Mouse (Mus musculus) stomach, embryonic 15.5 days (tissue): ENCODE measurements around the gene Pkd1. TPM values are rescaled to one million over a fixed set of nuclear protein-coding genes. Genes with fewer than 3 reads are reported as not detected.

Experiments used
- ATAC-seq: fragments of 200-750 bp; cut with Nextera tagmentation; 2 replicates; pipeline ENCODE4 v1.8.0; 2017; ENCODE audit warnings: low read depth, moderate number of reproducible peaks, moderate TSS enrichment; ENCODE audit not compliant: insufficient read depth, low FRiP score
- H3K27ac ChIP-seq: fragments of 300-500 bp; sonication (generic); 2 replicates; pipeline ENCODE4 v1.5.1; 2015; ENCODE audit warnings: mild to moderate bottlenecking, inconsistent platforms
- H3K27me3 ChIP-seq: fragments of 300-500 bp; sonication (generic); replicated peaks from 2 replicates; pipeline ENCODE4 v1.6.1; 2015; ENCODE audit warnings: inconsistent platforms
- H3K36me3 ChIP-seq: fragments of 300-500 bp; sonication (generic); 2 replicates; pipeline ENCODE4 v1.6.1; 2015; ENCODE audit warnings: inconsistent platforms
- H3K4me1 ChIP-seq: fragments of 300-500 bp; sonication (generic); 2 replicates; pipeline ENCODE4 v1.6.1; 2015; ENCODE audit warnings: inconsistent platforms
- H3K4me2 ChIP-seq: fragments of 300-500 bp; sonication (generic); 2 replicates; pipeline ENCODE4 v1.6.1; 2015; ENCODE audit warnings: mild to moderate bottlenecking, inconsistent platforms
- H3K4me3 ChIP-seq: fragments of 300-500 bp; sonication (generic); replicated peaks from 2 replicates; pipeline ENCODE4 v1.5.1; 2015; ENCODE audit warnings: inconsistent platforms
- H3K9ac ChIP-seq: fragments of 300-500 bp; sonication (generic); 2 replicates; pipeline ENCODE4 v1.6.1; 2015; ENCODE audit warnings: inconsistent platforms
- H3K9me3 ChIP-seq: fragments of 300-500 bp; sonication (generic); 2 replicates; pipeline ENCODE4 v1.6.1; 2016; ENCODE audit warnings: inconsistent platforms
- WGBS: fragments of 180-500 bp; shearing (Covaris S2); methylation state at CpG from one replicate; pipeline ENCODE4 v1.1.7; 2015; 5-methylcytosine and 5-hydroxymethylcytosine counted together
- polyA plus RNA-seq: library from polyadenylated mRNA; unstranded; fragments of >200 nt; fragmentation: Nextera tagmentation; extraction: Ambion mirVana; gene quantifications from 2 replicates; pipeline ENCODE4 v1.2.1, GENCODE M21; 2015

Gene Pkd1
- polyA plus RNA-seq, 1 experiment from 2014 or later: 27.3 TPM

DNA sequence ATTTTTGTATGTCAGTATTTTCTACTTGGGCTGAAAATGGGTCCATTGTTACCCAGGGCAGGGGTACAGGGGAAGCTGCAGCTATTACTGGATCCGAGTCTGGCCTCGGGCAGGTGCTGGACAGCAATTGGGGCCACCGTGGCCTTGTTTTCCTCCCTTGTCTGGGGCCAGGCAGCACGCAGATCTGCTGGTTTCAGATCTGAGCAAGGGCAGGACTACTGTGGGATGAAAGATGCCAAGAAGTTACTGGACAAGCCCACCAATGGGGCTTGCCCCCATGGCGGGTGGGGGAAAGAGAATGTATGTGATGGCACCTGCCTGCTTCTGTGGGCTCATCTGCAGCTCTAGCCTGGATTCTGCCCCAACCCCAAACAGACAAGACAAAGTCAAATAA lies 46.4 kb downstream of the Pkd1 start:
- Histone ChIP-seq H3K4me2 (no peak overlapping the region), H3K4me1 (no peaks in the 10 kb centered on the region), H3K9me3 (no peaks in the 10 kb centered on the region), H3K4me3 (no peak overlapping the region), H3K36me3 (peaks cover 74% of the 10 kb centered on the region), H3K27me3 (no peaks in the 10 kb centered on the region), H3K27ac (no peak overlapping the region), H3K9ac (no peak overlapping the region)
- ATAC-seq: no peak
- WGBS: 74% methylated on average over 5 of the region's 5 CpGs

DNA sequence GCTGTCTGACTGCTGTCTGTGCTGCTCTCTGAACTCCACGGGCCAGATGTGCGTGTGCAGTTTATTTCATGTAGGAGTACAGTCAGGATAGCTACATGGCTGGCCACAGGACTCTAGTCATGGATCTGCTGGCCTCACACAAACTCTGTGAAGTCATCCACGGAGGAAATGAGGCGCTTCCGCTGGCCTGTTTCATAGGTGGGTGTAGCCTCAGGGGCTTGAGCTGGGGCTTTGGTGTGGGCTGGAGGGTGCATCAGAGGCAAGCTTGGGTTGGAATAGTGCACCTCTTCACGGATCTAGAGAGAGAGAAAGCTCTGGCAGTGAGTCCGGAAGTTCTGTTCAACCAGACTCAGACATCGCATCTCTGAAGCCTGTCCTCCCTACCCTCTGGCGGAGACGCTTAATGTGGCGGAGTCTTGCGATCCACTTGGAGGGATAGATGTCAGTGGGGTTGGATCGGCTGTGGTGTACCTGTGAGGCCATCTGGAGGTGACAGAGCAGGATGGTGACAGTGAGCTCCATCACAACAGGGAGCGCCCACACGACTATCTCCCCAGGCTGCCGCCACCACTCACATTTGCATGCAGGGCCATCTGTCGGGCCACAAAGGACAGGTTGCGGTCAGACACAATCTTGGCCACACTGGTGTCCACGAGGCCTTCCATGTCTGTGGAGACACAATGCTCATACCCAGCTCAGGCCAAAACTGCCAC lies 47.0 kb downstream of the Pkd1 start:
- Histone ChIP-seq H3K27ac (no peak overlapping the region), H3K4me1 (no peaks in the 10 kb centered on the region), H3K27me3 (no peaks in the 10 kb centered on the region), H3K9ac (no peak overlapping the region), H3K36me3 (peaks cover 74% of the 10 kb centered on the region), H3K4me2 (no peak overlapping the region), H3K4me3 (no peak overlapping the region), H3K9me3 (no peaks in the 10 kb centered on the region)
- 88% methylated on average over 19 of the region's 19 CpGs for WGBS
- no peak for ATAC-seq

DNA sequence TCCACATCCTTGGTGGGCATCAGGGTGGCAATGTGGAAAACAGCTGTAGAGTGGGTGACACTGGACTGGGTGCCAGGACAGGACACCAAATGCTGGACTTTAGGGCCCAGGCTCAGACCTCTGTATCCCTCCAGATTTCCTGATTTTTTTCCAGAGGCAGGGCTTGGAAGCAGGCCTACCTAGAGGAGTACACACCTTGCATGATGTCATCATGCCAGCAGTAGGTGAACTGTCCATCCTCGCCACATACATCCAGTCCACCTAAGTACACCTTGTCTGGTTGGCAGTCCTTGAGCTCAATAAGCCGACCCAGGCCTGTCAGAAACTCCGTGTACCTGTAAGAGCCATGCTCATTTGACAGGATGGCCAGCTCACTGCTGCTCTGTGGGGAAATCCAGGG lies 48.4 kb downstream of the Pkd1 start:
- no peak overlapping the region for H3K9ac ChIP-seq
- H3K4me2 ChIP-seq: no peak overlapping the region
- no peaks in the 10 kb centered on the region for H3K27me3 ChIP-seq
- no peak for ATAC-seq
- WGBS: 89% methylated on average over 3 of the region's 3 CpGs
- H3K4me3 ChIP-seq: no peak overlapping the region
- no peaks in the 10 kb centered on the region for H3K4me1 ChIP-seq
- no peak overlapping the region for H3K27ac ChIP-seq
- H3K36me3 ChIP-seq: peaks cover 72% of the 10 kb centered on the region
- H3K9me3 ChIP-seq: no peaks in the 10 kb centered on the region

DNA sequence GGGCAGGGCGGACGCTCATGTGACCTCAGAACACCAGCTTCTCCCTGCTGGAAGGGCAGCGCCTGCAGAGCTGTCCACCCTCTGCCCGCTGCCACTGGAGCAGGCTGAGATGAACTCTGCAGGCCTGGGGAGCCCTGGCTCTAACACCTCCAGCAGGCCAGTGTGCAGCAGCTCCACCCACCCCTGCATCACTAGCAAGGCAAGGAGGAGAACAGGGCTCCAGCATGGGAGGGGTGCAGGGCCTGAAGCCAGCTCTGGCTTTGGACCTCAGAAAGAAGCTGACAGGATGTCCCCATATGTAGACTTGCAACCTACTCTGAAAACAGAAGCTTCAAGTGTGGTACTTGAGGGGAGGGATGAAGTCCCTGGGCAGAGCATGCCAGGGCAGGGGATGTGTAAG lies 50.9 kb downstream of the Pkd1 start:
- WGBS: 92% methylated on average over 4 of the region's 4 CpGs
- Histone ChIP-seq H3K9ac (no peak overlapping the region), H3K4me2 (no peak overlapping the region), H3K27ac (no peak overlapping the region), H3K9me3 (no peaks in the 10 kb centered on the region), H3K4me1 (no peaks in the 10 kb centered on the region), H3K36me3 (peaks cover 54% of the 10 kb centered on the region), H3K4me3 (no peak overlapping the region), H3K27me3 (no peaks in the 10 kb centered on the region)
- no peak for ATAC-seq

DNA sequence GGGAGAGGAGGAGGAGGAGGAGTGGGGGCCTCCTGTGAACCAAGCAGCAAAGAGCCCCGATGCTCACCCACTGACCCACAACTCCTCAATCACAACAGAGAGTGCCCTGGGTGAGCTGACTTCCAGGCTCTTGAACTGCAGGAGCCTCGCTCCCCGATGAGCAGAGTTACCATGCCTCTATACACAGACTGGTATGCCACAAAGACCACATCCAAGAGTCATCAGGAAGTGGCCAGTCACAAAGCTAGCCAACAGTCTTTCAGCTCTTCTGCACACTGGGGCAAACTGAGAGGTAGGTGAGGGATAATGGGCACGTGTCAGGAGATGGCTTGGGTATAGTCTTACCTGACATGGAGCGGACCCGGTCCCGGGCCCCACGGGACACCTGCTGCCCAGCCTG lies 54.3 kb downstream of the Pkd1 start:
- Histone ChIP-seq H3K4me1 (no peaks in the 10 kb centered on the region), H3K9ac (no peak overlapping the region), H3K27ac (no peak overlapping the region), H3K9me3 (no peaks in the 10 kb centered on the region), H3K27me3 (no peaks in the 10 kb centered on the region), H3K4me2 (no peak overlapping the region), H3K36me3 (peaks cover 46% of the 10 kb centered on the region), H3K4me3 (no peak overlapping the region)
- ATAC-seq: no peak
- 90% methylated on average over 8 of the region's 8 CpGs for WGBS

DNA sequence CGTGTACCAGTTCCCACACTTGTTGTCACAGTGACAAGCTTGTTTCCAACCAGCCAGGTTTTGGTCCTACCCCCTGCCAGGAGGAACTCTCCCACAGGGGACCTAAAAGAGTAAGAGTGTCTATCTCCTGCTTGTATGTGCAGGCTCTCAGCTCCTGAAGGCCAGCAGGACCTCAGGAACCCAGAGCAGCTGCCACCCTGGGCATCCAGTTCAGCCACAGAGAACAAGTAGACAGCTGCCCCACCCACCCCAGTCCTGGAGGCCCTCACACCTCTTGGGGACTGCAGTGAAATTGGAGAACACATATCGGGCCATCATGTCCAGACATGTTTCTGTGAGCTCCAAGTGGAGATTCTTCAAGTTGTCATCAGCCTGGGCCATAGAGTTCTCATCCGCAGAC lies 54.9 kb downstream of the Pkd1 start:
- Histone ChIP-seq H3K9me3 (no peaks in the 10 kb centered on the region), H3K36me3 (peaks cover 40% of the 10 kb centered on the region), H3K9ac (no peak overlapping the region), H3K27me3 (no peaks in the 10 kb centered on the region), H3K27ac (no peak overlapping the region), H3K4me1 (no peaks in the 10 kb centered on the region), H3K4me3 (no peak overlapping the region), H3K4me2 (no peak overlapping the region)
- WGBS: 94% methylated on average over 3 of the region's 3 CpGs
- ATAC-seq: no peak

DNA sequence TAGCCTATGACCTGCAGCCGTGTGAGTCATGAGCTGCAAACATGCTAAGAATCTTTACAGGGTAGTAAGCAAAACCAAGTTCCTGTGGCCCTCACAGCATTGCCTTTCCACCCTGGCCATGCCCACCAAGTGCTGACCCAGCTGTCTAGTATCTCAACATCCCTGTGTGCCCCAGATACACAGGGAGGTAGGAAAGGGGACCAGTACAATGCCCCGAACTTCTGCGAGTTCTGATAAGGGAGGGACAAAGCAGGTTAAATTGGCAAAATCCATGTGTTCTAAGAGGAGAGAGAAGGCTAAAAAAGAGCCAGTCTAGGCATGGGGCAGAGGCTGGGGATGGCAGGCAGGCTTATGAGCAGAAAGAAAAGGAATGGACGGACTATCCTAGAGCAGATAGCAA lies 58.7 kb downstream of the Pkd1 start:
- Histone ChIP-seq H3K9me3 (no peaks in the 10 kb centered on the region), H3K9ac (no peak overlapping the region), H3K4me2 (no peak overlapping the region), H3K36me3 (peaks cover 26% of the 10 kb centered on the region; the same call in 1 of the 2 replicates), H3K4me3 (no peak overlapping the region), H3K4me1 (no peaks in the 10 kb centered on the region), H3K27ac (no peak overlapping the region), H3K27me3 (no peaks in the 10 kb centered on the region)
- no peak for ATAC-seq
- WGBS: 85% methylated on average over 4 of the region's 4 CpGs

DNA sequence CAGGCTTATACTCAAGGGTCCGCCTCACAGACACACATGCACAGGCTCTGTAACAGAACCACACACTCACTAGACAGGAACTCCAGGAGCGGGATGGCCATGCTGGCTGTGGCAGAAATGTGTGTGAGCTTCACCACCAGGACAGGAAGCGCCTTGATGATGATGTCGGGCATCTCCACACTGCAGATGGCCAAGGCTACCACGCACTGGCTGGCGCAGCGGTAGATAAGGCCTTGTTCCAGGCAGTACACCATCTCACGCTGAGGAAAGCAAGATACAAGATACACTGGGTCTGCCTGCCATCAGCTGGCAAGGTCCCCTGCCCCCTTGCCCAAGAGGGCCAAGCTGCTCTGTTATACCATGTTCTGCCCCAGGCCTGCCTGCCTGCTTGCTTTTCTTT lies 59.2 kb downstream of the Pkd1 start:
- Histone ChIP-seq H3K9me3 (no peaks in the 10 kb centered on the region), H3K4me3 (no peak overlapping the region), H3K36me3 (peaks cover 27% of the 10 kb centered on the region; the same call in 1 of the 2 replicates), H3K27ac (no peak overlapping the region), H3K27me3 (no peaks in the 10 kb centered on the region), H3K4me1 (no peaks in the 10 kb centered on the region), H3K9ac (no peak overlapping the region), H3K4me2 (no peak overlapping the region)
- peak; percentile 80; the same call in 1 of the 2 replicates for ATAC-seq
- WGBS: 86% methylated on average over 8 of the region's 8 CpGs

DNA sequence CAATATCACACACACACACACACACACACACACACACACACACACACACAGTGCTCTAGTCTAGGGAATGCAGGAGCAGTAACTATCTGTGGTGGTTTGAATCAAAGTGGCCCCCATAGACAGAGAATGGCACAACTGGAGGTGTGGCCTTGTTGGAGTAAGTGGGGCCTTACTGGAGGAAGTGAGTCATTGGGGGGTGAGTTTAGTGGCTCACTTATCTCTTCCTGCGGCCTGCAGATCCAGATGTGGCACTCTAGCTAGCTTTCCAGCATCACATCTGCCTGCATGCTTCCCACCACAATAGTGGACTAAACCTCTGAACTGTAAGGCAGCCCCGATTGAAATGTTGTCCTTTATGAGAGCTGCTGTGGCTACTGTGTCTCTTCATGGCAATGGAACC lies 61.1 kb downstream of the Pkd1 start:
- Histone ChIP-seq H3K36me3 (peaks cover 39% of the 10 kb centered on the region; the same call in 1 of the 2 replicates), H3K4me1 (no peaks in the 10 kb centered on the region), H3K27ac (no peak overlapping the region), H3K4me2 (no peak overlapping the region), H3K27me3 (no peaks in the 10 kb centered on the region), H3K9ac (no peak overlapping the region), H3K9me3 (no peaks in the 10 kb centered on the region), H3K4me3 (no peak overlapping the region)
- ATAC-seq: no peak
- WGBS: 78% methylated on average over 2 of the region's 2 CpGs

DNA sequence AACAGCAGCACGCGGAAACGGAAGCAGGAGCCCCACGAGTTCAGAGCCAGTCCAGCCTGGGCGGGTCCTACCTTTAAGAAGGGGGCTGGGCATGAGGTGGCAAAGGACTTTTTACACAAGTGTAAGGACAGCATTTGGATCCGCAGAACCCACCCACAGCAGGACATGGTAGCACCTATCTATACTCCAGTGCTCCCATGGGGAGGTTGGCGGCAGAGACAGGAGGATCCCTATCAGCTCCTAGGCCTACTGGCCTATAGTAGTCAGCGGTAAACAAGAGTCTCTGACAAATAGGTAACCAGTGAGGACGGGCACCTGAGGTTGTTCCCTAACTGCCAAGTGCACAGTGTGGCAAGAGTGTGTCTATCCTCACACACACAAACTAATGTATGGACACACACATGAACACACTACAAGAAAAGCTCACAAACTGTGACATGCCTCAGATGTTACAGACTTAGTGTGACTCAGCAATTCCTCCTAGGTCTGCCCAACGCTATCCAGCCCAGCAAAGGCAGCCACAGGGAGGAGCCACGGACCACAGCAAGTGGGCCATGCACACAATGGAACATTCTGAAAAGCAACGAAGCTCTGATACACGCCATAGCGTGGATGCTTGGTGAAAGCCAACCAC lies 68.0 kb downstream of the Pkd1 start:
- H3K36me3 ChIP-seq: peaks cover 66% of the 10 kb centered on the region

DNA sequence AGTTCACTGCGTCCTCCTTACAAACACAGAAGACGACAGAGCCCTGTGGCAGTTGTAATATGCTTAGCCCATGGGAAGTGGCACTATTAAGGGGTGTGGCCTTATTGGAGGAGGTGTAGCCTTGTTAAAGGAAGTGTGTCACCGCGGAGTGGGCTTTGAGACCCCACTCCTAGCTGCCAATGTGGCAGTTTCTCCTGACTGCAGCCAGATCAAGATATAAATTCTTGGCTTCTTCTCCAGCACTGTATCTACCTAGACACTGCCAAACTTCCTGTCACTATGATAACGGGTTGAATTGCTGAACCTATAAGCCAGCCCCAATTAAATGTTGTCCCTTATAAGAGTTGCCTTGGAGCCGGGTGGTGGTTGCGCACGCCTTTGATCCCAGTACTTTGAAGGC lies 75.8 kb downstream of the Pkd1 start:
- H3K4me2 ChIP-seq: no peak overlapping the region
- H3K9ac ChIP-seq: no peak overlapping the region
- H3K27ac ChIP-seq: no peak overlapping the region
- H3K4me3 ChIP-seq: no peak overlapping the region
- WGBS: 93% methylated on average over 8 of the region's 8 CpGs
- ATAC-seq: no peak
- H3K27me3 ChIP-seq: no peaks in the 10 kb centered on the region
- peaks cover 54% of the 10 kb centered on the region for H3K36me3 ChIP-seq
- H3K9me3 ChIP-seq: no peaks in the 10 kb centered on the region
- H3K4me1 ChIP-seq: no peaks in the 10 kb centered on the region

More for the DNA sequence above, 68.0 kb downstream of the Pkd1 start:
- Histone ChIP-seq H3K9ac (no peak overlapping the region), H3K9me3 (no peaks in the 10 kb centered on the region), H3K27ac (no peak overlapping the region), H3K27me3 (no peaks in the 10 kb centered on the region), H3K4me1 (no peaks in the 10 kb centered on the region), H3K4me2 (no peak overlapping the region), H3K4me3 (no peak overlapping the region)
- ATAC-seq: peak; percentile 82; the same call in 1 of the 2 replicates
- 79% methylated on average over 14 of the region's 14 CpGs for WGBS

DNA sequence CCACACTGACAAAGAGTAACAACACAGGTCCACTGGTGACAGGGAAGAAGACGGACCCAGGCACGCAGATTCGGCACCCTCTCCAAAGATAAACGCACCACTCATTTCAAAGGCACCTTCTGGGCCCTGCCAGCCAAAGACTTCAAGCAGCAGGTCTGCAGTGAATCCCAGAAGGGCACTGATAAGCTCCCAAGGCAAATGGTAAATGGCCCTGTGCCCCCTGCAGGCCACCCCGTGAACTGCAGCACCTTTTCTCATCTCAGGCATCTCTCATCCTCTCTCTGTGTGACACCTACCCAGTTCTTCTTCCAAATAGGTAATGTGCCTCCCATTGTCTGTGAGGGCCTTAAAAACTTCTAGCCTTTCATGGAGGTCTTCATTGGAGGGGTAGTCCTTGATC lies 79.0 kb downstream of the Pkd1 start:
- Histone ChIP-seq H3K36me3 (peaks cover 30% of the 10 kb centered on the region), H3K4me2 (no peak overlapping the region), H3K4me3 (no peak overlapping the region), H3K27me3 (no peaks in the 10 kb centered on the region), H3K27ac (no peak overlapping the region), H3K9me3 (no peaks in the 10 kb centered on the region), H3K9ac (no peak overlapping the region), H3K4me1 (peaks cover 13% of the 10 kb centered on the region)
- no peak for ATAC-seq
- WGBS: 38% methylated on average over 5 of the region's 5 CpGs
